Mouse (Mus musculus) CH12.LX (cell line): ENCODE measurements around the gene Elp6. TPM values are rescaled to one million over a fixed set of nuclear protein-coding genes. Genes with fewer than 3 reads are reported as not detected.

Source experiments
- DNase-seq: peaks from one replicate; pipeline ENCODE4 v3.0.0-alpha.2; 2013; ENCODE audit errors: extremely low read depth
- H3K27ac ChIP-seq: 2 replicates; pipeline ENCODE4 v1.5.1; 2012; ENCODE audit warnings: low read depth, mild to moderate bottlenecking, control low read depth, moderate library complexity; ENCODE audit not compliant: insufficient read depth
- H3K27me3 ChIP-seq: replicated peaks from 2 replicates; pipeline ENCODE3; 2012; ENCODE audit warnings: inconsistent platforms
- H3K36me3 ChIP-seq, 2 experiments: replicated peaks in 1 of 2; 2 replicates each; pipeline versions ENCODE3 to v1.6.1; 2012; ENCODE audit warnings: inconsistent platforms in 1 of 2, low read length in 1 of 2, mild to moderate bottlenecking in 1 of 2, mixed read lengths in 1 of 2, moderate library complexity in 1 of 2; ENCODE audit not compliant: control insufficient read depth in 1 of 2, insufficient read depth in 1 of 2
- H3K4me1 ChIP-seq, 2 experiments: 2 replicates each; pipeline ENCODE4 v1.6.1; 2012; ENCODE audit warnings: inconsistent platforms in 1 of 2, moderate library complexity in 1 of 2; ENCODE audit not compliant: insufficient read depth in 2 of 2, control insufficient read depth in 1 of 2
- H3K4me2 ChIP-seq: 2 replicates; pipeline ENCODE4 v1.6.1; 2012; ENCODE audit warnings: low read depth, mild to moderate bottlenecking, control low read depth; ENCODE audit not compliant: poor library complexity, insufficient read depth, severe bottlenecking
- H3K4me3 ChIP-seq, 3 experiments: fragments of 150-350 bp in 1 of 3; sonication (generic) in 1 of 3; replicated peaks in 1 of 3; 2 replicates each; pipeline versions ENCODE3 to v1.5.1; 2011 to 2012; ENCODE audit warnings: low read depth in 2 of 3, low read length in 2 of 3, mild to moderate bottlenecking in 2 of 3, moderate library complexity in 2 of 3, control low read depth in 1 of 3, improper control_type of control experiment in 1 of 3, inconsistent platforms in 1 of 3, mixed read lengths in 1 of 3; ENCODE audit not compliant: poor library complexity in 1 of 3
- H3K79me2 ChIP-seq: replicated peaks from 2 replicates; pipeline ENCODE4 v1.6.1; 2012; ENCODE audit warnings: mild to moderate bottlenecking, moderate library complexity; ENCODE audit not compliant: control insufficient read depth, poor library complexity, insufficient read depth, severe bottlenecking; ENCODE audit errors: extremely low read depth
- H3K9ac ChIP-seq: 2 replicates; pipeline ENCODE4 v1.6.1; 2012; ENCODE audit warnings: low read depth, mild to moderate bottlenecking, control low read depth, moderate library complexity; ENCODE audit not compliant: insufficient read depth
- H3K9me3 ChIP-seq: replicated peaks from 2 replicates; pipeline ENCODE3; 2012; ENCODE audit warnings: low read length, inconsistent platforms, mixed read lengths
- CTCF ChIP-seq, 2 experiments: IDR thresholded peaks in 1 of 2; conservative IDR thresholded peaks in 1 of 2; 2 replicates each; pipeline ENCODE4 v1.5.1; 2011 to 2012; ENCODE audit warnings: low read depth in 2 of 2, low read length in 2 of 2, improper control_type of control experiment in 1 of 2, inconsistent platforms in 1 of 2, mild to moderate bottlenecking in 1 of 2, moderate library complexity in 1 of 2
- ETS1 ChIP-seq: conservative IDR thresholded peaks from 2 replicates; pipeline ENCODE4 v1.6.1; 2012; ENCODE audit warnings: low read depth, mild to moderate bottlenecking, inconsistent platforms, low read length, improper control_type of control experiment, moderate library complexity
- GABPA ChIP-seq: IDR thresholded peaks from 2 replicates; pipeline ENCODE4 v1.6.1; 2012; ENCODE audit warnings: low read depth, low read length, improper control_type of control experiment, inconsistent platforms; ENCODE audit not compliant: insufficient replicate concordance
- IRF4 ChIP-seq: IDR thresholded peaks from 2 replicates; pipeline ENCODE4 v1.6.1; 2014; ENCODE audit warnings: low read depth, mild to moderate bottlenecking, inconsistent platforms, low read length, improper control_type of control experiment
- JUND ChIP-seq: conservative IDR thresholded peaks from 2 replicates; pipeline ENCODE4 v1.6.1; 2011; ENCODE audit warnings: low read depth, low read length, improper control_type of control experiment
- KAT2A ChIP-seq: IDR thresholded peaks from 2 replicates; pipeline ENCODE4 v1.6.1; 2012; ENCODE audit warnings: low read length, improper control_type of control experiment, inconsistent platforms; ENCODE audit not compliant: insufficient replicate concordance
- MAX ChIP-seq: IDR thresholded peaks from 2 replicates; pipeline ENCODE4 v1.6.1; 2011; ENCODE audit warnings: low read length, improper control_type of control experiment
- NELFE ChIP-seq: IDR thresholded peaks from 2 replicates; pipeline ENCODE4 v1.6.1; 2011; ENCODE audit warnings: low read depth, low read length, improper control_type of control experiment
- RCOR1 ChIP-seq: conservative IDR thresholded peaks from 2 replicates; pipeline ENCODE4 v1.6.1; 2012; ENCODE audit warnings: low read depth, mild to moderate bottlenecking, inconsistent platforms, low read length, improper control_type of control experiment
- SIN3A ChIP-seq: IDR thresholded peaks from 2 replicates; pipeline ENCODE4 v1.6.1; 2012; ENCODE audit warnings: low read length, improper control_type of control experiment, inconsistent platforms
- dilution Hi-C: fragments of 300-500 bp; cut with MboI; formaldehyde crosslinking; loops from 2 replicates; pipeline ENCODE4 v1.14.3; 2020; ENCODE audit warnings: low sequenced_read_pairs; ENCODE audit not compliant: extremely low pct_unique_long_range_greater_than_20kb, extremely low pct_ligation_motif_present
- in situ Hi-C: fragments of 300-500 bp; cut with MboI; formaldehyde crosslinking; loops from 3 replicates; pipeline ENCODE4 v1.14.3; 2019; ENCODE audit warnings: low sequenced_read_pairs, low pct_ligation_motif_present, low pct_unique_long_range_greater_than_20kb, mixed read lengths
- polyA plus RNA-seq: library from polyadenylated mRNA; unstranded; fragments of >175 nt; gene quantifications from 2 replicates; pipeline ENCODE4 v1.2.1, GENCODE M21; 2012; ENCODE audit warnings: low read depth; ENCODE audit not compliant: insufficient read length
- total RNA-seq, 2 experiments: library from RNA; depleted of rRNA; stranded (reverse); fragments of 300-350 nt in 1 of 2; fragments of >200 nt in 1 of 2; gene quantifications; 2 replicates each; pipeline ENCODE4 v1.2.3; 2012 to 2014

Gene Elp6
- total and polyA plus RNA-seq, 3 experiments = 24.2 to 44.7 (median 35.4) TPM

GRCm38 (mm10) chr9:110361299-110361698, 56.3 kb downstream of the Elp6 start:
- no peak for DNase-seq
- H3K4me2 ChIP-seq = no peak overlapping the region
- H3K9me3 ChIP-seq = no peaks in the 10 kb centered on the region
- in situ Hi-C loops = no loop called here
- H3K9ac ChIP-seq = no peak overlapping the region
- no peak for TF ChIP-seq IRF4
- no peak overlapping the region for H3K27ac ChIP-seq
- H3K36me3 ChIP-seq = peaks cover 25 to 64% of the 10 kb centered on the region in 2 experiments
- H3K4me1 ChIP-seq = peaks cover 5 to 23% of the 10 kb centered on the region in 2 experiments; a peak in 3 of 4 replicates
- no peak overlapping the region for H3K4me3 ChIP-seq
- H3K79me2 ChIP-seq = no peaks in the 10 kb centered on the region
- dilution Hi-C loops = no loop called here
- H3K27me3 ChIP-seq = no peaks in the 10 kb centered on the region

GRCm38 (mm10) chr9:110362337-110362736, 57.4 kb downstream of the Elp6 start:
- H3K27ac ChIP-seq = no peak overlapping the region
- dilution Hi-C loops = no loop called here
- no peak for DNase-seq

GRCm38 (mm10) chr9:110366746-110367145, 61.8 kb downstream of the Elp6 start:
- DNase-seq = no peak
- no peaks in the 10 kb centered on the region for H3K4me1 ChIP-seq
- H3K4me3 ChIP-seq = no peak overlapping the region
- no peak overlapping the region for H3K9ac ChIP-seq
- in situ Hi-C loops = no loop called here
- H3K4me2 ChIP-seq = no peak overlapping the region
- no peaks in the 10 kb centered on the region for H3K79me2 ChIP-seq
- H3K27me3 ChIP-seq = no peaks in the 10 kb centered on the region
- TF ChIP-seq RCOR1 (no peak), MAX (no peak), KAT2A (no peak), SIN3A (no peak), GABPA (no peak), ETS1 (no peak), CTCF (conservative IDR thresholded peaks at IDR 0.05 in 1 of 2, IDR thresholded peaks at IDR 0.05 in 1 of 2; ENCODE audit: low read depth in 2 of 2, low read length in 2 of 2) (no peak)
- TF ChIP-seq, all 38 proteins: peak for 0
- no peaks in the 10 kb centered on the region for H3K9me3 ChIP-seq
- peaks cover 24 to 87% of the 10 kb centered on the region in 2 experiments for H3K36me3 ChIP-seq
- no peak overlapping the region for H3K27ac ChIP-seq
- dilution Hi-C loops = no loop called here

More at GRCm38 (mm10) chr9:110362337-110362736, 57.4 kb downstream of the Elp6 start:
- Histone ChIP-seq H3K4me2 (no peak overlapping the region), H3K9me3 (no peaks in the 10 kb centered on the region), H3K9ac (no peak overlapping the region), H3K4me3 (no peak overlapping the region), H3K36me3 (peaks cover 25 to 71% of the 10 kb centered on the region in 2 experiments), H3K4me1 (peaks cover 5 to 13% of the 10 kb centered on the region in 2 experiments; a peak in 3 of 4 replicates), H3K27me3 (no peaks in the 10 kb centered on the region), H3K79me2 (no peaks in the 10 kb centered on the region)
- no peak for TF ChIP-seq GABPA
- TF ChIP-seq JUND = no peak
- TF ChIP-seq NELFE = no peak
- in situ Hi-C loops = no loop called here
